Mouse (Mus musculus) heart, embryonic 16.5 days (tissue): ENCODE measurements around the gene Pdhx. TPM values are rescaled to one million over a fixed set of nuclear protein-coding genes. Genes with fewer than 3 reads are reported as not detected.

Experiments
- ATAC-seq: fragments of 200-750 bp; cut with Nextera tagmentation; replicated peaks from 2 replicates; pipeline ENCODE4 v1.8.0; 2017; ENCODE audit warnings: moderate number of reproducible peaks; ENCODE audit not compliant: insufficient read depth, low FRiP score; ENCODE audit errors: extremely low read depth
- H3K27ac ChIP-seq: fragments of 300-500 bp; sonication (generic); 2 replicates; pipeline ENCODE4 v1.5.1; 2014; ENCODE audit warnings: mild to moderate bottlenecking, low read length, control low read depth, moderate library complexity
- H3K27me3 ChIP-seq: fragments of 300-500 bp; sonication (generic); 2 replicates; pipeline ENCODE4 v1.6.1; 2014; ENCODE audit warnings: low read length, mixed read lengths; ENCODE audit not compliant: control insufficient read depth, insufficient read depth
- H3K36me3 ChIP-seq: fragments of 300-500 bp; sonication (generic); 2 replicates; pipeline ENCODE4 v1.6.1; 2014; ENCODE audit not compliant: control insufficient read depth, insufficient read depth
- H3K4me1 ChIP-seq: fragments of 300-500 bp; sonication (generic); 2 replicates; pipeline ENCODE4 v1.6.1; 2014; ENCODE audit warnings: low read length, mixed read lengths; ENCODE audit not compliant: control insufficient read depth, insufficient read depth
- H3K4me2 ChIP-seq: fragments of 300-500 bp; sonication (generic); 2 replicates; pipeline ENCODE4 v1.6.1; 2014; ENCODE audit warnings: low read depth, mild to moderate bottlenecking, control low read depth, low read length
- H3K4me3 ChIP-seq: fragments of 300-500 bp; sonication (generic); 2 replicates; pipeline ENCODE4 v1.5.1; 2014; ENCODE audit warnings: mild to moderate bottlenecking, control low read depth, low read length
- H3K9ac ChIP-seq: fragments of 300-500 bp; sonication (generic); 2 replicates; pipeline ENCODE4 v1.6.1; 2014; ENCODE audit warnings: low read length, control low read depth
- H3K9me3 ChIP-seq: fragments of 300-500 bp; sonication (generic); replicated peaks from 2 replicates; pipeline ENCODE4 v1.6.1; 2016; ENCODE audit warnings: low read length; ENCODE audit not compliant: control insufficient read depth
- WGBS: fragments of 180-500 bp; shearing (Covaris S2); extraction: QIAGEN DNeasy Blood & Tissue Kit; methylation state at CpG from one replicate; pipeline ENCODE4 v1.1.7; 2014; 5-methylcytosine and 5-hydroxymethylcytosine counted together
- polyA plus RNA-seq: library from polyadenylated mRNA; unstranded; fragments of >200 nt; fragmentation: Nextera tagmentation; extraction: Ambion mirVana; gene quantifications from 2 replicates; pipeline ENCODE4 v1.2.1, GENCODE M21; 2015

Gene Pdhx
- polyA plus RNA-seq, 1 experiment from 2014 or later = 69.3 TPM

GRCm38 (mm10) chr2:103040896-103041295, 32.4 kb downstream of the Pdhx start:
- ATAC-seq = no peak
- no peak overlapping the region for H3K4me2 ChIP-seq
- H3K4me1 ChIP-seq = no peaks in the 10 kb centered on the region
- no peak overlapping the region for H3K4me3 ChIP-seq
- H3K36me3 ChIP-seq = peaks cover 2% of the 10 kb centered on the region; the same call in 1 of the 2 replicates
- WGBS = 52% methylated on average over 8 of the region's 8 CpGs
- H3K9me3 ChIP-seq = no peaks in the 10 kb centered on the region
- no peak overlapping the region for H3K27ac ChIP-seq
- H3K9ac ChIP-seq = no peak overlapping the region
- H3K27me3 ChIP-seq = no peaks in the 10 kb centered on the region

- WGBS = 88% methylated on average over 4 of the region's 4 CpGs
- no peaks in the 10 kb centered on the region for H3K4me1 ChIP-seq
- no peak overlapping the region for H3K4me2 ChIP-seq
These were observed 35.5 kb downstream of the Pdhx start for GRCm38 (mm10) chr2:103037831-103038230.

GRCm38 (mm10) chr2:103022728-103023127, 50.6 kb downstream of the Pdhx start:
- no peak overlapping the region for H3K4me3 ChIP-seq
- H3K36me3 ChIP-seq = 0 out of 2 replicates have a peak, but pooled peaks cover 8% of the 10 kb centered on the region
- H3K9ac ChIP-seq = no peak overlapping the region
- no peak overlapping the region for H3K27ac ChIP-seq
- no peaks in the 10 kb centered on the region for H3K27me3 ChIP-seq
- no peaks in the 10 kb centered on the region for H3K4me1 ChIP-seq
- H3K4me2 ChIP-seq = no peak overlapping the region
- ATAC-seq = no peak
- H3K9me3 ChIP-seq = no peaks in the 10 kb centered on the region
- WGBS = 90% methylated on average over 3 of the region's 3 CpGs

More at GRCm38 (mm10) chr2:103037831-103038230, 35.5 kb downstream of the Pdhx start:
- H3K9me3 ChIP-seq = no peaks in the 10 kb centered on the region
- peaks cover 3% of the 10 kb centered on the region; the same call in 1 of the 2 replicates for H3K36me3 ChIP-seq
- no peak for ATAC-seq
- no peak overlapping the region for H3K4me3 ChIP-seq
- no peak overlapping the region for H3K27ac ChIP-seq
- H3K27me3 ChIP-seq = no peaks in the 10 kb centered on the region
- no peak overlapping the region for H3K9ac ChIP-seq

- H3K4me3 ChIP-seq = no peak overlapping the region
- no peak overlapping the region for H3K27ac ChIP-seq
- no peak for ATAC-seq
- 78% methylated on average over 4 of the region's 4 CpGs for WGBS
- H3K4me1 ChIP-seq = no peaks in the 10 kb centered on the region
- H3K9me3 ChIP-seq = no peaks in the 10 kb centered on the region
- no peak overlapping the region for H3K9ac ChIP-seq
- H3K36me3 ChIP-seq = 0 out of 2 replicates have a peak, but pooled peaks cover 8% of the 10 kb centered on the region
- H3K4me2 ChIP-seq = no peak overlapping the region
- H3K27me3 ChIP-seq = no peaks in the 10 kb centered on the region
These were observed 52.9 kb downstream of the Pdhx start for GRCm38 (mm10) chr2:103020191-103020987.

GRCm38 (mm10) chr2:103018817-103019494, 54.4 kb downstream of the Pdhx start:
- H3K27me3 ChIP-seq = no peaks in the 10 kb centered on the region
- no peak overlapping the region for H3K4me3 ChIP-seq
- ATAC-seq = no peak
- H3K36me3 ChIP-seq = 0 out of 2 replicates have a peak, but pooled peaks cover 5% of the 10 kb centered on the region
- 63% methylated on average over 9 of the region's 9 CpGs for WGBS
- no peak overlapping the region for H3K9ac ChIP-seq
- H3K27ac ChIP-seq = no peak overlapping the region
- H3K4me2 ChIP-seq = no peak overlapping the region
- no peaks in the 10 kb centered on the region for H3K9me3 ChIP-seq
- no peaks in the 10 kb centered on the region for H3K4me1 ChIP-seq

GRCm38 (mm10) chr2:103017391-103017824, 55.9 kb downstream of the Pdhx start:
- Histone ChIP-seq H3K4me1 (no peaks in the 10 kb centered on the region), H3K9ac (no peak overlapping the region), H3K4me2 (no peak overlapping the region), H3K27ac (no peak overlapping the region), H3K36me3 (0 out of 2 replicates have a peak, but pooled peaks cover 5% of the 10 kb centered on the region), H3K9me3 (0 out of 2 replicates have a peak, but pooled peaks cover 3% of the 10 kb centered on the region), H3K27me3 (no peaks in the 10 kb centered on the region), H3K4me3 (no peak overlapping the region)
- no peak for ATAC-seq
- WGBS = 55% methylated on average over 2 of the region's 2 CpGs

GRCm38 (mm10) chr2:103016089-103016488, 57.2 kb downstream of the Pdhx start:
- Histone ChIP-seq H3K4me1 (no peaks in the 10 kb centered on the region), H3K4me3 (no peak overlapping the region), H3K9me3 (0 out of 2 replicates have a peak, but pooled peaks cover 3% of the 10 kb centered on the region), H3K36me3 (no peaks in the 10 kb centered on the region), H3K9ac (no peak overlapping the region), H3K27ac (no peak overlapping the region), H3K27me3 (no peaks in the 10 kb centered on the region), H3K4me2 (no peak overlapping the region)
- ATAC-seq = no peak

GRCm38 (mm10) chr2:103012782-103013575, 60.3 kb downstream of the Pdhx start:
- Histone ChIP-seq H3K36me3 (no peaks in the 10 kb centered on the region), H3K27me3 (no peaks in the 10 kb centered on the region), H3K27ac (no peak overlapping the region), H3K4me2 (no peak overlapping the region), H3K9me3 (0 out of 2 replicates have a peak, but pooled peaks cover 3% of the 10 kb centered on the region), H3K4me1 (peaks cover 3% of the 10 kb centered on the region; the same call in 1 of the 2 replicates), H3K4me3 (no peak overlapping the region), H3K9ac (no peak overlapping the region)
- ATAC-seq = no peak
- 79% methylated on average over 4 of the region's 4 CpGs for WGBS
